Mouse (Mus musculus) stomach, postnatal 0 days (tissue): Measurements from ENCODE around the gene Impdh2. TPM values are rescaled to one million over a fixed set of nuclear protein-coding genes. Genes with fewer than 3 reads are reported as not detected.

Experiments
- ATAC-seq: fragments of 200-750 bp; cut with Nextera tagmentation; 2 replicates; pipeline ENCODE4 v1.8.0; 2017; ENCODE audit not compliant: low FRiP score, low TSS enrichment
- DNase-seq: peaks from one replicate; pipeline ENCODE4 v3.0.0-alpha.2; 2016; ENCODE audit warnings: low spot score
- H3K27ac ChIP-seq: fragments of 300-500 bp; sonication (generic); replicated peaks from 2 replicates; pipeline ENCODE4 v1.5.1; 2014; ENCODE audit warnings: mild to moderate bottlenecking, control low read depth
- H3K27me3 ChIP-seq: fragments of 300-500 bp; sonication (generic); 2 replicates; pipeline ENCODE4 v1.6.1; 2014; ENCODE audit warnings: low read length; ENCODE audit not compliant: control insufficient read depth, insufficient read depth
- H3K36me3 ChIP-seq: fragments of 300-500 bp; sonication (generic); 2 replicates; pipeline ENCODE4 v1.6.1; 2014; ENCODE audit warnings: low read length, mixed read lengths; ENCODE audit not compliant: control insufficient read depth, insufficient read depth
- H3K4me1 ChIP-seq: fragments of 300-500 bp; sonication (generic); replicated peaks from 2 replicates; pipeline ENCODE4 v1.6.1; 2014; ENCODE audit warnings: antibody characterized with exemption; ENCODE audit not compliant: control insufficient read depth, insufficient read depth
- H3K4me2 ChIP-seq: fragments of 300-500 bp; sonication (generic); replicated peaks from 2 replicates; pipeline ENCODE4 v1.6.1; 2014; ENCODE audit warnings: low read depth, mild to moderate bottlenecking, control low read depth, moderate library complexity
- H3K4me3 ChIP-seq: fragments of 300-500 bp; sonication (generic); 2 replicates; pipeline ENCODE4 v1.5.1; 2014; ENCODE audit warnings: low read depth, low read length, control low read depth
- H3K9ac ChIP-seq: fragments of 300-500 bp; sonication (generic); 2 replicates; pipeline ENCODE4 v1.6.1; 2014; ENCODE audit warnings: mild to moderate bottlenecking, low read length, control low read depth, mixed read lengths
- H3K9me3 ChIP-seq: fragments of 300-500 bp; sonication (generic); 2 replicates; pipeline ENCODE4 v1.6.1; 2016; ENCODE audit warnings: low read length; ENCODE audit not compliant: control insufficient read depth
- CTCF ChIP-seq: IDR thresholded peaks from 2 replicates; pipeline ENCODE4 v1.5.1; 2016; ENCODE audit warnings: antibody characterized with exemption, low read depth, mild to moderate bottlenecking, moderate library complexity
- EP300 ChIP-seq: optimal IDR thresholded peaks from 2 replicates; pipeline ENCODE3; 2016; ENCODE audit warnings: antibody characterized with exemption
- WGBS: fragments of 180-500 bp; shearing (Covaris S2); extraction: QIAGEN DNeasy Blood & Tissue Kit; methylation state at CpG from one replicate; pipeline ENCODE4 v1.1.7; 2014; 5-methylcytosine and 5-hydroxymethylcytosine counted together
- polyA plus RNA-seq: library from polyadenylated mRNA; unstranded; fragments of >200 nt; fragmentation: Nextera tagmentation; extraction: Ambion mirVana; gene quantifications from 2 replicates; pipeline ENCODE4 v1.2.1, GENCODE M21; 2015

Gene Impdh2
- polyA plus RNA-seq, 1 experiment from 2014 or later = 70.6 TPM

GRCm38 (mm10) chr9:108566815-108567776 lies 7.0 kb downstream of the Impdh2 start, which contains the start of gene Ndufaf3:
Gene Ndufaf3 (minus strand): TSS chr9:108567434.
- WGBS = 0% methylated on average over 73 of the region's 73 CpGs
- peak within 1 kb of the TSS; percentile 95 for H3K27ac ChIP-seq
- peaks cover 5% of the 10 kb centered on the region for H3K4me1 ChIP-seq
- H3K4me3 ChIP-seq = peak within 1 kb of the TSS; percentile 68
- peaks cover 12% of the 10 kb centered on the region; the same call in 1 of the 2 replicates for H3K36me3 ChIP-seq
- TF ChIP-seq EP300 (no peak), CTCF (peak; percentile 93)
- no peaks in the 10 kb centered on the region for H3K9me3 ChIP-seq
- H3K4me2 ChIP-seq = peak within 1 kb of the TSS; percentile 97
- H3K9ac ChIP-seq = peak within 1 kb of the TSS; percentile 74
- ATAC-seq = peak; percentile 87
- peak; percentile 96 for DNase-seq
- H3K27me3 ChIP-seq = no peaks in the 10 kb centered on the region

- WGBS = 11% methylated on average over 18 of the region's 18 CpGs
- H3K36me3 ChIP-seq = peaks cover 20% of the 10 kb centered on the region
- TF ChIP-seq EP300 (no peak), CTCF (no peak)
Measured at GRCm38 (mm10) chr9:108567931-108568419, 7.9 kb downstream of the Impdh2 start.

GRCm38 (mm10) chr9:108568511-108568921 lies 8.4 kb downstream of the Impdh2 start:
- Histone ChIP-seq H3K4me2 (peak overlapping the region; percentile 97; the same call in 1 of the 2 replicates), H3K27ac (0 out of 2 replicates have a peak overlapping the region, but pooled peaks have one; percentile 95), H3K9ac (no peak overlapping the region), H3K27me3 (no peaks in the 10 kb centered on the region), H3K36me3 (peaks cover 24% of the 10 kb centered on the region), H3K4me1 (peaks cover 5% of the 10 kb centered on the region), H3K9me3 (no peaks in the 10 kb centered on the region), H3K4me3 (peak overlapping the region; percentile 68; the same call in 1 of the 2 replicates)
- 76% methylated on average over 17 of the region's 17 CpGs for WGBS
- ATAC-seq (no peak), DNase-seq (no peak)
- TF ChIP-seq EP300 (no peak), CTCF (no peak)

More at GRCm38 (mm10) chr9:108567931-108568419, 7.9 kb downstream of the Impdh2 start:
- Histone ChIP-seq H3K4me3 (peak overlapping the region; percentile 68), H3K9me3 (no peaks in the 10 kb centered on the region), H3K27ac (peak overlapping the region; percentile 95), H3K27me3 (no peaks in the 10 kb centered on the region), H3K4me1 (peaks cover 5% of the 10 kb centered on the region), H3K9ac (peak overlapping the region; percentile 74), H3K4me2 (peak overlapping the region; percentile 97)
- ATAC-seq (no peak; the same call in 1 of the 2 replicates), DNase-seq (peak; percentile 58)

GRCm38 (mm10) chr9:108569381-108570206 lies 9.5 kb downstream of the Impdh2 start, which contains the start of gene Dalrd3:
Gene Dalrd3 (plus strand): TSS chr9:108569886.
- WGBS = 5% methylated on average over 42 of the region's 42 CpGs
- TF ChIP-seq EP300 = no peak
- DNase-seq (peak; percentile 95), ATAC-seq (peak; percentile 59)
- H3K4me2 ChIP-seq = peak within 1 kb of the TSS; percentile 100
- peaks cover 19% of the 10 kb centered on the region for H3K36me3 ChIP-seq
- H3K27me3 ChIP-seq = no peaks in the 10 kb centered on the region
- H3K4me3 ChIP-seq = peak within 1 kb of the TSS; percentile 68
- H3K4me1 ChIP-seq = peaks cover 5% of the 10 kb centered on the region
- H3K9ac ChIP-seq = peak within 1 kb of the TSS; percentile 64
- peak within 1 kb of the TSS; percentile 45; the same call in 1 of the 2 replicates for H3K27ac ChIP-seq
- H3K9me3 ChIP-seq = no peaks in the 10 kb centered on the region

GRCm38 (mm10) chr9:108570207-108570896 lies 10.3 kb downstream of the Impdh2 start:
- WGBS = 1% methylated on average over 40 of the region's 40 CpGs
- Histone ChIP-seq H3K36me3 (peaks cover 19% of the 10 kb centered on the region), H3K27me3 (no peaks in the 10 kb centered on the region), H3K4me2 (peak overlapping the region; percentile 100), H3K9me3 (no peaks in the 10 kb centered on the region), H3K4me1 (peaks cover 5% of the 10 kb centered on the region), H3K4me3 (peak overlapping the region; percentile 68), H3K27ac (peak overlapping the region; percentile 45; the same call in 1 of the 2 replicates), H3K9ac (peak overlapping the region; percentile 64)
- TF ChIP-seq EP300 (no peak), CTCF (peak; percentile 80)
- ATAC-seq = 0 out of 2 replicates have a peak, but pooled peaks have one; percentile 0
- peak; percentile 88 for DNase-seq
